Mouse (Mus musculus) lung, embryonic 16.5 days (tissue): ENCODE results near the gene 4930467E23Rik. TPM values are rescaled to one million over a fixed set of nuclear protein-coding genes. Genes with fewer than 3 reads are reported as not detected.
"Not testable (repeated sequence)": the region's sequence is repeated elsewhere in the genome, so short reads cannot be mapped to it uniquely, and the experiment has no call there.

Experiments used
- ATAC-seq: fragments of 200-750 bp; cut with Nextera tagmentation; 2 replicates; pipeline ENCODE4 v1.8.0; 2017; ENCODE audit warnings: low read depth, mild to moderate bottlenecking, moderate library complexity
- H3K27ac ChIP-seq: fragments of 300-500 bp; sonication (generic); 2 replicates; pipeline ENCODE4 v1.5.1; 2014; ENCODE audit warnings: mild to moderate bottlenecking, control low read depth, low read length
- H3K27me3 ChIP-seq: fragments of 300-500 bp; sonication (generic); 2 replicates; pipeline ENCODE4 v1.6.1; 2014; ENCODE audit warnings: low read depth, low read length, mixed read lengths; ENCODE audit not compliant: control insufficient read depth, insufficient read depth
- H3K36me3 ChIP-seq: fragments of 300-500 bp; sonication (generic); 2 replicates; pipeline ENCODE4 v1.6.1; 2014; ENCODE audit warnings: low read length; ENCODE audit not compliant: control insufficient read depth, insufficient read depth
- H3K4me1 ChIP-seq: fragments of 300-500 bp; sonication (generic); replicated peaks from 2 replicates; pipeline ENCODE4 v1.6.1; 2014; ENCODE audit warnings: low read length, mixed read lengths; ENCODE audit not compliant: control insufficient read depth, insufficient read depth
- H3K4me2 ChIP-seq: fragments of 300-500 bp; sonication (generic); 2 replicates; pipeline ENCODE4 v1.6.1; 2014; ENCODE audit warnings: low read depth, low read length, control low read depth
- H3K4me3 ChIP-seq: fragments of 300-500 bp; sonication (generic); 2 replicates; pipeline ENCODE4 v1.5.1; 2014; ENCODE audit warnings: mild to moderate bottlenecking, low read length, control low read depth
- H3K9ac ChIP-seq: fragments of 300-500 bp; sonication (generic); 2 replicates; pipeline ENCODE4 v1.6.1; 2014; ENCODE audit warnings: low read length, control low read depth
- H3K9me3 ChIP-seq: fragments of 300-500 bp; sonication (generic); 2 replicates; pipeline ENCODE4 v1.6.1; 2016; ENCODE audit warnings: low read length; ENCODE audit not compliant: control insufficient read depth
- whole genome bisulfite sequencing: fragments of 180-500 bp; shearing (Covaris S2); extraction: QIAGEN DNeasy Blood & Tissue Kit; methylation state at CpG from one replicate; pipeline ENCODE4 v1.1.7; 2014; 5-methylcytosine and 5-hydroxymethylcytosine counted together
- polyA plus RNA-seq: library from polyadenylated mRNA; unstranded; fragments of >200 nt; fragmentation: Nextera tagmentation; extraction: Ambion mirVana; gene quantifications from 2 replicates; pipeline ENCODE4 v1.2.1, GENCODE M21; 2015

4930467E23Rik gene
- not detected in 2 replicates for polyA plus RNA-seq

DNA sequence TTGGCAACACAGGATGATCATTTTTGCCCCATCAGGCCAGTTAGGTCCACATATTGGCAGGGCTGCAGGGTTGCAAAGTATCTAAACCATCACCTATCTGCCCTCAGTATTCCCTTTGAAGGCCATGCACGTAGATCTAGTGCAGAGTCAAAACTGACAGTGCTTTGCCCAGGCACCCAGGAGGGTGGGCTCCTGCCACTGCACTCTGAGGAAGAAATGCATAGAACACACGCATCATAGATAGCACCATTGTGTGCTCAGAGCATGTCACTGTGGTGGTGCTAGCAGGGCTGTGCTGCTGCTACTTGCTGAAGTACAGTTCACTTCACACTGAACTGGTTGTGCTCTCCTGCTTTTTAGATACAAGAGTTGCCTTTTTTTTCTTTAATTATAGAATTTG is at the start of gene 4930467E23Rik:
4930467E23Rik (plus strand) TSS at position 301 of the 400 bp plus-strand sequence.
- no CpG with 5 or more reads among the region's 2 CpGs for WGBS
- not testable (repeated sequence) for H3K9me3 ChIP-seq, H3K4me1 ChIP-seq, ATAC-seq, H3K27ac ChIP-seq, H3K9ac ChIP-seq, H3K4me2 ChIP-seq, H3K27me3 ChIP-seq, H3K36me3 ChIP-seq, H3K4me3 ChIP-seq

DNA sequence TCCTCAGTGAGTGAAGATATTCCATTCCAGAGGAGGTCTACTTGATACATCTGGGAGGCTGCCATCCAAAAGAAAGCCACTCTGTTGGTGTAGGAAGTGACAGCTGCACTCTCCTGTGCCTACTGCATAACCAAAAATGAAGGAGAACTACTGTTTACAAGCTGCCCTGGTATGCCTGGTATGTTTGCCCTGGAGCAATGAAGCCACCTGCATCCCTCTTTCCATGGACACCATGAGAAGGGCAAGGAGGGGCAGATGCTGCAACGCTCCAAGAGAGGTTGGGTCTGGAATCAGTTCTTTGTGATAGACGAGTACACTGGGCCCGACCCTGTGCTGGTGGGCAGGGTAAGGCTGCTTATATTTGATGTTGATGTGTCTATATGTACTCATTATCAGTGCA is 47.1 kb upstream of the 4930467E23Rik start:
- H3K4me2 ChIP-seq, H3K4me3 ChIP-seq, H3K9ac ChIP-seq, H3K27me3 ChIP-seq, H3K36me3 ChIP-seq, H3K4me1 ChIP-seq, H3K9me3 ChIP-seq, ATAC-seq, H3K27ac ChIP-seq: not testable (repeated sequence)
- 40% methylated on average over 1 of the region's 3 CpGs for WGBS

DNA sequence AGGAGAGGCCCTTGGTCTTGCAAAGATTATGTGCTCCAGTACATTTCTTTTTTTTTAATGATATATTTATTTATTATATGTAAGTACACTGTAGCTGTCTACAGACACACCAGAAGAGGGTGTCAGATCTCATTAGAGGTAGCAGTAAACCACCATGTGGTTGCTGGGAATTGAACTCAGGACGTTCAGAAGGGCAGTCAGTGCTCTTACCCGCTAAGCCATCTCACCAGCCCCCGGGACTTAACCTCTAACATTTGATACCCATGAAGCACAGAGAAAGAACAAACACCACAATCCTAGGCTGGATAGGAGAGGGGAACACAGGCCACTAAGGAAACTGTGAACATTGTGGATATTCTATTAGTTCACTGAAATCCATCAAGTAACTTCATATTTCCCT is 43.9 kb upstream of the 4930467E23Rik start:
- H3K4me2 ChIP-seq, H3K36me3 ChIP-seq, H3K9ac ChIP-seq, H3K4me1 ChIP-seq, H3K27me3 ChIP-seq, H3K27ac ChIP-seq, ATAC-seq, H3K4me3 ChIP-seq, H3K9me3 ChIP-seq: not testable (repeated sequence)
- 75% methylated on average over 3 of the region's 3 CpGs for WGBS

DNA sequence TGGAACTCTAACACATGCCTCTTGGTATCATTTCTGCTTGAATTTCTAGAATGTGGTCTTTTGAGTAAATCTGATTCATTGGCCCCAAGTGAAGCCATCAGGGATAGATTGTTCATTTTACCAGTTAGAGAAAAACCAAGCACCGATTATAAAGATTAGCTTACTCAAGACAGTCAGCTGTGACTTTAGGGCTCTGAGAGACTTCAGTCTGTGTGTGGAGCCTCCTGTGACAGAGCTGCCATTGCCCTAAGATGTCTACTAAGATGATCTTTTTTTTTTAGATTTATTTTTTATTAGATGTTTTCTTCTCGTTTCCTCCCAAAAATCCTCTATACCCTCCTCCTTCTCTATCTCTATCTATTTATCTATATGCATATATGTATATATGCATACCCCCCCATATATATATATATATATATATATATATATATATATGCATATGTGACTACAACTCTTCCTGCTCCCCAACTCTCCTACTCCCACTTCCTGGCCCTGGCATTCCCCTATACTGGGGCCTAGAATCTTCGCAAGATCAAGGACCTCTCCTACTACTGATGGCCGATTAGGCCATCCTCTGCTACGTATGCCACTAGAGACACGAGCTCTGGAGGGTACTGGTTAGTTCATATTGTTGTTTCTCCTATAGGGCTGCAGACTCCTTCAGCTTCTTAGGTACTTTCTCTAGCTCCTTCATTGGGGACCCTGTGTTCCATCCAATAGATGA is 40.4 kb upstream of the 4930467E23Rik start:
- not testable (repeated sequence) for ATAC-seq

DNA sequence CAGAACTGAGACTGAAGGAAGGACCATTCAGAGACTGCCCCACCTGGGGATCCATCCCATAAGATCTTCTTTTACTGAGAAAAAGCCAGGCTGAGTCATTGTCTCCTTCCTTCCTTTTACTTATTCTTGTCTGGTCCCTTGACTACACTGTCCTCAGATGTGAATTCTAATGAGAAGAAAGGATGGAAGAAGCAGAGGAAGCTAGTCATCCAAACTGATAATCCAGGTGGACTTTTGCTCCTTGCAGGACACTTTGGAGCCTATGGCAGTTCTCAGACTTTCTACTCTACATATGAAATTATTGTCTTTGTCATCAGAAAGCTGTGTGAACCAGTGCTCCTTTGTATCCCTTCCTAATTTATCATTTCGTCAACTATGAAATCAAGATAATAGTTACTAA is 39.6 kb upstream of the 4930467E23Rik start:
- WGBS, result 72% methylated on average over 1 of the region's 1 CpGs
- H3K4me1 ChIP-seq, H3K4me3 ChIP-seq, H3K36me3 ChIP-seq, H3K9me3 ChIP-seq, H3K9ac ChIP-seq, H3K27me3 ChIP-seq, H3K27ac ChIP-seq, H3K4me2 ChIP-seq, ATAC-seq: not testable (repeated sequence)

More for the DNA sequence above, 40.4 kb upstream of the 4930467E23Rik start:
- not testable (repeated sequence) for H3K27ac ChIP-seq, H3K27me3 ChIP-seq, H3K9me3 ChIP-seq, H3K4me1 ChIP-seq, H3K9ac ChIP-seq, H3K4me3 ChIP-seq, H3K36me3 ChIP-seq, H3K4me2 ChIP-seq
- 83% methylated on average over 6 of the region's 6 CpGs for WGBS

DNA sequence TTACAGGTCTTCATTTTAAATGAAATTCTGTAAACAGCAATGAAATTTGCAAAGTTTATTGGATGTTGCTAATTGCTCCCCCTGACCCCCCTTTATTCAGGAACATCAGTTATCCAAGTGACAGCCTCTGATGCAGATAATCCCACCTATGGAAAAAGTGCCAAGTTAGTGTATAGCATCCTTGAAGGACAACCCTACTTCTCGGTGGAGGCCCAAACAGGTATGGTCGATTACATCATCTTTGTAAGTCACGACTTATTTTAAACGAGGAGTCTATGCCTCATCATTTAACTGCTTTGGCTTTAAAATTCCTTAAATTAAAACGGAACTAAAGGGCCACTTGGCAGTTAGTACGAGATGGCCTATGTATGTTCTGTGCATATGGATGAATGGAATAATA is 38.0 kb upstream of the 4930467E23Rik start:
- H3K4me2 ChIP-seq, H3K4me1 ChIP-seq, H3K9ac ChIP-seq, ATAC-seq, H3K4me3 ChIP-seq, H3K27ac ChIP-seq, H3K9me3 ChIP-seq, H3K36me3 ChIP-seq, H3K27me3 ChIP-seq: not testable (repeated sequence)
- WGBS, result 88% methylated on average over 6 of the region's 6 CpGs

DNA sequence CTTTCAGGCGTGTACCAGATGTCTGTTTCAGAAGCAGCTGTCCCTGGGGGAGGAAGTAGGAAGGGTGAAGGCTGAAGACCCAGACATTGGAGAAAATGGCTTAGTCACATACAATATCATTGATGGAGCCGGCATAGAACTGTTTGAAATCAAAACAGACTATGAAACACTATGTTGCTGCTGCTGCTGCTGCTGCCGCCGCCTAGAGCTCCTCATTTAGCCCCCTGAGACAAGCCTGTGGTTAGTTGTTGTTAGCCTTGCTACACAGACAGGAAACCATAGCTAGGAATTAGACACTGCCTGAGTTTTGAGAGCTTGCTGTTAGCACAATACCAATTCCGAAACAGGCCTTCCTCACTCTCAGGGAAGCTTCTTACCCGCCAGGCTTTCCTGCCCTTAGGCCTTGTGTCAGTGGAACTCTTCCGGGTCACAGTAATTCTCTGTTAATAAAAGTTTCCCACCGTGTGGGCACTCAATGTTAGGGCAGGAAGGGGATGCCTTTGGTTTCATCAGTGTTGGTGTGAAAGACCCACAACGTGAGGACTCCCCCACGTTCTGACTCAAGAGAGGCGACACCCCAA is 31.8 kb upstream of the 4930467E23Rik start:
- H3K36me3 ChIP-seq, H3K4me1 ChIP-seq, H3K4me3 ChIP-seq, H3K4me2 ChIP-seq, H3K9me3 ChIP-seq, H3K27ac ChIP-seq, H3K27me3 ChIP-seq, H3K9ac ChIP-seq, ATAC-seq: not testable (repeated sequence)
- 83% methylated on average over 11 of the region's 11 CpGs for WGBS

DNA sequence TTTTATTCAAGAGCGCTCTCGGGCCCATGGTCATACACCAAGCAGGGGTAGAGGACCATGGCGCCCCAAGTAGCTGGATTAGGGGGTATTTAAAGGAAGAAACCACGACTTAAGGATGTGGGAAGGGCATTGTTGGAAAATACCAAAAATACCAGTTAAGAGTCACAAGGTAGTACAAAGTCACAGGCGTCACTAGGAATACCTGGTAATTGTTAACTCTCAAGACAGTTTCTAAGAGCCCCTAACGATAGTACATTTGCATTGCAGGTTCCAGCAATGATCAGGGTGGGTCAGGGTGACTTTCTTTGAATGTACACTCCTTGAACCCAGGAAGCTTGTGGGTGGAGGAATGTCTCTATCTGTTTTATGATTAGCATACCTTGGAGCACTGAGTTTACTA is 31.3 kb upstream of the 4930467E23Rik start:
- not testable (repeated sequence) for H3K4me3 ChIP-seq, ATAC-seq, H3K27me3 ChIP-seq, H3K9ac ChIP-seq, H3K9me3 ChIP-seq, H3K4me2 ChIP-seq, H3K27ac ChIP-seq, H3K36me3 ChIP-seq, H3K4me1 ChIP-seq
- WGBS, result 74% methylated on average over 6 of the region's 6 CpGs

DNA sequence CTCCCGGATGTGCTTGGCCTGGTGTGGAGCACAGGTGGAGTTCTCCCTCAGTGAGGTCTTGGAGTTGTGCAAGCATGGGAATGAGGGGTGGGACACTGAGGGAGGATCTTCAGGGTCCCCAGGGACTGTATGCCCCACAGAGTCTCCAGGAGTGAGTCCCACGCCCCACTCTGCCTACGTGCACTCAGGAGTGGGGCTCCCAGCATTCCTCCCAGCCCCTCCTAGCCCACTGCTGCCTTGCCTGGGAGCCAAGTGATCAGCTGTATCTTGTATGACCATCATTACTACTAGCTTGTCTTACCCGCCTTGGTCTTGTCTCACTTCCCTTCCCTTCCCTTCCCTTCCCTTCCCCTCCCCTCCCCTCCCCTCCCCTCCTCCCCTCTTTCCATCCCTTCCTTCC is 30.7 kb upstream of the 4930467E23Rik start:
- H3K9ac ChIP-seq, ATAC-seq, H3K27ac ChIP-seq, H3K36me3 ChIP-seq, H3K4me3 ChIP-seq, H3K4me2 ChIP-seq, H3K4me1 ChIP-seq, H3K9me3 ChIP-seq, H3K27me3 ChIP-seq: not testable (repeated sequence)
- WGBS, result 76% methylated on average over 4 of the region's 4 CpGs
